Mouse (Mus musculus) T-helper 17 cell (primary cell): ENCODE measurements at regions not wholly inside any gene's neighbourhood (a gene's known extent, or its start where the extent isn't known, plus 50 kb on each side); places are given as distances from the start of the nearest gene placed in this dataset.
"Not testable (repeated sequence)": the region's sequence is repeated elsewhere in the genome, so short reads cannot be mapped to it uniquely, and the experiment has no call there.

Experiments used
- in situ Hi-C, 2 experiments: fragments of 300-600 bp; cut with MboI, MseI; formaldehyde crosslinking; loops; 1 replicate in 1 of 2; 2 replicates in 1 of 2; pipeline ENCODE4 v1.15.1; 2025; ENCODE audit warnings: high pct_unique_total_duplicates in 2 of 2

- in situ Hi-C loops = no loop called here
These were observed 560.6 kb downstream of the Nyap2 start for GRCm38 (mm10) chr1:81637357-81637756.

- in situ Hi-C loops = no loop called here
These were observed 576.4 kb downstream of the Nyap2 start for GRCm38 (mm10) chr1:81652990-81653717.

- in situ Hi-C loops = no loop called here
These were observed 571.7 kb upstream of the Gm9747 start for GRCm38 (mm10) chr1:81661245-81661644.

- in situ Hi-C loops = no loop called here
These were observed 561.8 kb upstream of the Gm9747 start for GRCm38 (mm10) chr1:81671142-81671541.

GRCm38 (mm10) chr1:81671725-81672124 lies 561.2 kb upstream of the Gm9747 start:
- in situ Hi-C loops = no loop called here

GRCm38 (mm10) chr1:81675576-81676342 lies 557.2 kb upstream of the Gm9747 start:
- in situ Hi-C loops = no loop called here

GRCm38 (mm10) chr1:81677768-81678400 lies 555.0 kb upstream of the Gm9747 start:
- in situ Hi-C loops = no loop called here

- in situ Hi-C loops = no loop called here
These were observed 536.8 kb upstream of the Gm9747 start for GRCm38 (mm10) chr1:81696129-81696528.

- in situ Hi-C loops = no loop called here
These were observed 523.7 kb upstream of the Gm9747 start for GRCm38 (mm10) chr1:81709169-81709568.

GRCm38 (mm10) chr1:81717091-81717490 lies 515.8 kb upstream of the Gm9747 start:
- in situ Hi-C loops = no loop called here

GRCm38 (mm10) chr1:81718233-81718632 lies 514.7 kb upstream of the Gm9747 start:
- in situ Hi-C loops = no loop called here

GRCm38 (mm10) chr1:81724859-81725258 lies 508.1 kb upstream of the Gm9747 start:
- in situ Hi-C loops = no loop called here

GRCm38 (mm10) chr1:81726268-81727132 lies 506.4 kb upstream of the Gm9747 start:
- in situ Hi-C loops = no loop called here

GRCm38 (mm10) chr1:81737111-81737833 lies 495.6 kb upstream of the Gm9747 start:
- in situ Hi-C loops = loop anchor here in 1 of 2 experiments (10.0 kb wide), 1 partner anchor 748 kb away; no protein-coding TSS in a partner anchor

GRCm38 (mm10) chr1:81738384-81738783 lies 494.5 kb upstream of the Gm9747 start:
- in situ Hi-C loops = loop anchor here in 1 of 2 experiments (10.0 kb wide), 1 partner anchor 746 kb away; no protein-coding TSS in a partner anchor

GRCm38 (mm10) chr1:81739392-81739791 lies 493.5 kb upstream of the Gm9747 start:
- in situ Hi-C loops = loop anchor here in 1 of 2 experiments (10.0 kb wide), 1 partner anchor 745 kb away; no protein-coding TSS in a partner anchor

GRCm38 (mm10) chr1:81739981-81740380 lies 492.9 kb upstream of the Gm9747 start:
- in situ Hi-C loops = loop anchor here in 1 of 2 experiments (10.0 kb wide), 1 partner anchor 745 kb away; no protein-coding TSS in a partner anchor

- in situ Hi-C loops = not testable (repeated sequence)
These were observed 491.0 kb upstream of the Gm9747 start for GRCm38 (mm10) chr1:81741882-81742281.

GRCm38 (mm10) chr1:81744524-81744923 lies 488.4 kb upstream of the Gm9747 start:
- in situ Hi-C loops = no loop called here
